Mouse (Mus musculus) neural tube, embryonic 11.5 days (tissue): ENCODE measurements around the gene Npsr1. TPM values are rescaled to one million over a fixed set of nuclear protein-coding genes. Genes with fewer than 3 reads are reported as not detected.

Source experiments
- ATAC-seq: fragments of 200-750 bp; cut with Nextera tagmentation; 2 replicates; pipeline ENCODE4 v1.8.0; 2017; ENCODE audit warnings: moderate number of reproducible peaks, mild to moderate bottlenecking, moderate TSS enrichment, moderate library complexity; ENCODE audit not compliant: insufficient read depth, low FRiP score, low TSS enrichment
- DNase-seq: peaks from one replicate; pipeline ENCODE4 v3.0.0-alpha.2; 2015; ENCODE audit warnings: low spot score
- H3K27ac ChIP-seq: fragments of 300-500 bp; sonication (generic); 2 replicates; pipeline ENCODE4 v1.5.1; 2014; ENCODE audit warnings: low read depth, mild to moderate bottlenecking, low read length
- H3K27me3 ChIP-seq: fragments of 300-500 bp; sonication (generic); 2 replicates; pipeline ENCODE4 v1.6.1; 2014; ENCODE audit warnings: mild to moderate bottlenecking, low read length, mixed read lengths; ENCODE audit not compliant: control insufficient read depth, insufficient read depth
- H3K36me3 ChIP-seq: fragments of 300-500 bp; sonication (generic); 2 replicates; pipeline ENCODE4 v1.6.1; 2014; ENCODE audit warnings: mild to moderate bottlenecking, low read length, moderate library complexity, mixed read lengths; ENCODE audit not compliant: control insufficient read depth, insufficient read depth
- H3K4me1 ChIP-seq: fragments of 300-500 bp; sonication (generic); 2 replicates; pipeline ENCODE4 v1.6.1; 2014; ENCODE audit warnings: low read length, mixed read lengths; ENCODE audit not compliant: control insufficient read depth, insufficient read depth
- H3K4me2 ChIP-seq: fragments of 300-500 bp; sonication (generic); 2 replicates; pipeline ENCODE4 v1.6.1; 2014; ENCODE audit warnings: low read depth, mild to moderate bottlenecking, moderate library complexity
- H3K4me3 ChIP-seq: fragments of 300-500 bp; sonication (generic); 2 replicates; pipeline ENCODE4 v1.5.1; 2014; ENCODE audit warnings: low read depth, low read length
- H3K9ac ChIP-seq: fragments of 300-500 bp; sonication (generic); 2 replicates; pipeline ENCODE4 v1.6.1; 2014; ENCODE audit warnings: mild to moderate bottlenecking, low read length
- H3K9me3 ChIP-seq: fragments of 300-500 bp; sonication (generic); 2 replicates; pipeline ENCODE4 v1.6.1; 2016; ENCODE audit warnings: low read length; ENCODE audit not compliant: control insufficient read depth
- WGBS: fragments of 180-500 bp; shearing (Covaris S2); extraction: QIAGEN DNeasy Blood & Tissue Kit; methylation state at CpG from one replicate; pipeline ENCODE4 v1.1.7; 2014; 5-methylcytosine and 5-hydroxymethylcytosine counted together
- polyA plus RNA-seq: library from polyadenylated mRNA; unstranded; fragments of >200 nt; fragmentation: Nextera tagmentation; extraction: Ambion mirVana; gene quantifications from 2 replicates; pipeline ENCODE4 v1.2.1, GENCODE M21; 2014

Gene Npsr1
- polyA plus RNA-seq, 1 experiment from 2014 or later = not detected

DNA sequence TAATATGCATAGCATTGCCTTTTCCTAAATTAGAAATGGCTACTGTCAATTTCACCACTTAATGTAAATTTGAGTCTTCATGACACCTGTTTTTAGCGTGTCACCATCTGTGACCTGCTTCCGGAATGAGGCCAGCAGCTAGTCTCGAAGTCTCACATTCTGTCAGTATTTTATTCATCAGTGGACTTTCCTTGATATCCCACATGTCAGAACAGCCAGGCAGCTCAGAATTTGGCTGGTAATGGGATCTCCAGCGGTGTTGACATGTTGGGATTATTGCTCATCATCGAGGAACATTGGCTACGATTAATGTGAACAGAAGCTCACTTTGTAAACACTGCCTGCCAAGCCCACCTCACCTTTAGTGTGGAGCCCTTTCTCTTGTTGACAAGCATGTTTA lies 205.1 kb downstream of the Npsr1 start:
- H3K36me3 ChIP-seq = no peaks in the 10 kb centered on the region
- H3K4me1 ChIP-seq = no peaks in the 10 kb centered on the region
- 92% methylated on average over 6 of the region's 6 CpGs for WGBS
- no peak for DNase-seq
- no peak overlapping the region for H3K27ac ChIP-seq
- no peak for ATAC-seq
- H3K4me3 ChIP-seq = no peak overlapping the region
- H3K27me3 ChIP-seq = no peaks in the 10 kb centered on the region
- no peaks in the 10 kb centered on the region for H3K9me3 ChIP-seq
- no peak overlapping the region for H3K4me2 ChIP-seq
- H3K9ac ChIP-seq = no peak overlapping the region

DNA sequence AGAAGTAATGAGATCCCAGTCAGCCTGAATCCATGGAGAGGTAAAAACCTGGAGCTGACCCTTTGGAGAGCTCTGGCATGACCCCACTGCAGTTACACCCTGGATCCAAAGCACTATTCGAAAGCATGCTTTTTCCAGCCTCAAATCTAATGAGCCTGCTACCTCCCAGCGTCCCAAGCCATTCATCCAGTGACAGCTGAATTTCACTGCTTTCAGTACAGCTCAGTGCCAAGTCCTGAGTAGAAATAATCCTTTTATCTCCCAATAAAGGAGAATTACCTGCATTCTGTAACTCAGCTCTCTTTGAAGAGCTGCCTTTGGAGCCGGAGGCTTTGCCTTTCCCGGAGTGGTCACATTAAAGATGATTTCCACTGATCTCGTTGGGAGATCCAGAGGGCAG lies 209.2 kb downstream of the Npsr1 start:
- Histone ChIP-seq H3K36me3 (no peaks in the 10 kb centered on the region), H3K9me3 (no peaks in the 10 kb centered on the region), H3K27ac (no peak overlapping the region), H3K4me1 (no peaks in the 10 kb centered on the region), H3K27me3 (no peaks in the 10 kb centered on the region), H3K4me2 (no peak overlapping the region), H3K4me3 (no peak overlapping the region), H3K9ac (no peak overlapping the region)
- DNase-seq = no peak
- ATAC-seq = no peak
- 50% methylated on average over 5 of the region's 5 CpGs for WGBS

GRCm38 (mm10) chr9:24307400-24307799 lies 209.6 kb downstream of the Npsr1 start:
- Histone ChIP-seq H3K4me2 (no peak overlapping the region), H3K36me3 (no peaks in the 10 kb centered on the region), H3K9me3 (no peaks in the 10 kb centered on the region), H3K4me1 (no peaks in the 10 kb centered on the region), H3K27me3 (no peaks in the 10 kb centered on the region), H3K27ac (no peak overlapping the region), H3K9ac (no peak overlapping the region), H3K4me3 (no peak overlapping the region)
- WGBS = 76% methylated on average over 3 of the region's 3 CpGs
- DNase-seq (no peak), ATAC-seq (no peak)

- ATAC-seq = no peak
- no peak for DNase-seq
- Histone ChIP-seq H3K36me3 (no peaks in the 10 kb centered on the region), H3K4me1 (no peaks in the 10 kb centered on the region), H3K27me3 (no peaks in the 10 kb centered on the region), H3K4me2 (no peak overlapping the region), H3K9me3 (no peaks in the 10 kb centered on the region), H3K4me3 (no peak overlapping the region), H3K27ac (no peak overlapping the region), H3K9ac (no peak overlapping the region)
- 92% methylated on average over 2 of the region's 2 CpGs for WGBS
These were observed 218.0 kb downstream of the Npsr1 start for GRCm38 (mm10) chr9:24315835-24316234.

DNA sequence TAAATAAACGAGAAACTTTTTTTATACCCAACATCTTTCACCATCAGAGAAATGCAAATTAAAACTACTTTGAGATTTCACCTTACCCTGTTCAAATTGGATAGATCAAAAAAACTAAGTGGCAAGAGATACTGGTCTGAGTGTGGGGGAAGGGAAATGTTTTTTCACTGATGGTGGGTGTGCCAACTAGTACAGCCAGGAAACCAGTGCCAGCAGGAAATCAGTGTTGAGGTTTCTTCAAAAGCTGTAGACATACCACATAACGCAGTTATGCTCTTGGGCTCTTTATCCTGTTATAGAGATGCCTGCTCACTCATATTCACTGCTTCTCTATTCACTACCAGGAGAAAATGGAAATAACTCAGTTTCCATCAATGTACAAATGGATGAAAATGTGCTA lies 233.9 kb downstream of the Npsr1 start:
- no peak overlapping the region for H3K9ac ChIP-seq
- no peaks in the 10 kb centered on the region for H3K9me3 ChIP-seq
- no peaks in the 10 kb centered on the region for H3K27me3 ChIP-seq
- H3K4me3 ChIP-seq = no peak overlapping the region
- H3K4me2 ChIP-seq = no peak overlapping the region
- H3K27ac ChIP-seq = no peak overlapping the region
- ATAC-seq = no peak
- DNase-seq = no peak
- no peaks in the 10 kb centered on the region for H3K4me1 ChIP-seq
- WGBS = 80% methylated on average over 2 of the region's 2 CpGs
- no peaks in the 10 kb centered on the region for H3K36me3 ChIP-seq

GRCm38 (mm10) chr9:24341321-24341720 lies 243.5 kb downstream of the Npsr1 start:
- Histone ChIP-seq H3K4me3 (no peak overlapping the region), H3K27ac (no peak overlapping the region), H3K36me3 (no peaks in the 10 kb centered on the region), H3K4me1 (no peaks in the 10 kb centered on the region), H3K9ac (no peak overlapping the region), H3K4me2 (no peak overlapping the region), H3K27me3 (no peaks in the 10 kb centered on the region), H3K9me3 (no peaks in the 10 kb centered on the region)
- no peak for ATAC-seq
- no peak for DNase-seq
- WGBS = 50% methylated on average over 3 of the region's 3 CpGs

DNA sequence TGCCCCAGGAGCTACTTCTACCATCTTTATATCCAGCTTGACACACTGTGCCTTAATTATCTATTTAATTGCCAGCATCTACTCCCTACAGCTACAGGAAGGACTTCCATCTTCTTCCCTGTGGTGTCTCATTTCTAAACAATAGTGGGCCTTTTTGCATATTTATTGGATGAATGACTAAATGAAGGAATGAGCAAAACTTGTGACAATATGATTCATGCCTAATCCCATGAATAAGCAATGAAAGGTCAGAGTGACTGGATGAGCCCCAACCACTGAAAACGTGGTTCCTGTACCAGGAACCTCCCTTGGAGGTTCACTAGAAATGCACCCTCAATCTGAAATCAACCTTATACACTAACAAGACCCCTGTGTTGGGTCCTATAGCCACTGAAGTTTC lies 249.2 kb downstream of the Npsr1 start:
- no peak for ATAC-seq
- 37% methylated on average over 1 of the region's 1 CpGs for WGBS

DNA sequence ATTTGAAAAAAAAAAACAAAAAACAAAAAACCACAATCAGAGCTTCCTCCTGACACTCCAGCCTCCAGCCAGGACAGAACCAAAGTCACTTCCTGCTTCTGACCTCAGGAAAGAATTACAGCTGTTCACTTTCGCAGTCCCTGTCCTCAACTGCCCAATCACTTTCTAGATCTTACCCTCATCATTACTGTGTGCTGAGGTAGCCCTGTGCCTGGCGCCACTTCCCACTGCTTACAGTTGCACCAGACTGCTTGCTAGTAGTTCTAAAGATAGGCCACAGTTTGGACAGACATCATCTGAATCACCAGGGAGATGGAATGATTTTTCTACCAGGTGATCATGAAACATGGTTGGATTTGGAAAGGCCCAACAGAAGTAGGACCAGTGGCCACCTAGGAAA lies 251.7 kb downstream of the Npsr1 start:
- ATAC-seq (no peak), DNase-seq (no peak)
- Histone ChIP-seq H3K9ac (no peak overlapping the region), H3K27ac (no peak overlapping the region), H3K9me3 (no peaks in the 10 kb centered on the region), H3K4me1 (no peaks in the 10 kb centered on the region), H3K4me3 (no peak overlapping the region), H3K4me2 (no peak overlapping the region), H3K36me3 (no peaks in the 10 kb centered on the region), H3K27me3 (no peaks in the 10 kb centered on the region)
- WGBS = 94% methylated on average over 2 of the region's 2 CpGs

More for the DNA sequence above, 249.2 kb downstream of the Npsr1 start:
- H3K27me3 ChIP-seq = no peaks in the 10 kb centered on the region
- H3K4me3 ChIP-seq = no peak overlapping the region
- H3K4me2 ChIP-seq = no peak overlapping the region
- H3K4me1 ChIP-seq = no peaks in the 10 kb centered on the region
- no peaks in the 10 kb centered on the region for H3K9me3 ChIP-seq
- no peak for DNase-seq
- no peak overlapping the region for H3K9ac ChIP-seq
- H3K27ac ChIP-seq = no peak overlapping the region
- no peaks in the 10 kb centered on the region for H3K36me3 ChIP-seq

GRCm38 (mm10) chr9:24351402-24351801 lies 253.6 kb downstream of the Npsr1 start:
- H3K9me3 ChIP-seq = no peaks in the 10 kb centered on the region
- 86% methylated on average over 3 of the region's 3 CpGs for WGBS
- H3K4me1 ChIP-seq = no peaks in the 10 kb centered on the region
- DNase-seq (no peak), ATAC-seq (no peak)
- no peak overlapping the region for H3K4me3 ChIP-seq
- H3K4me2 ChIP-seq = no peak overlapping the region
- H3K36me3 ChIP-seq = no peaks in the 10 kb centered on the region
- H3K9ac ChIP-seq = no peak overlapping the region
- no peak overlapping the region for H3K27ac ChIP-seq
- no peaks in the 10 kb centered on the region for H3K27me3 ChIP-seq
